Mouse (Mus musculus) ES-E14 (cell line): ENCODE results near the gene Ilf2. TPM values are rescaled to one million over a fixed set of nuclear protein-coding genes. Genes with fewer than 3 reads are reported as not detected.
A peak's percentile ranks its signal among the peaks of the same experiment; 100 is the strongest.

Experiments
- DNase-seq: peaks from one replicate; pipeline ENCODE4 v3.0.0-alpha.2; 2013; ENCODE audit warnings: low read depth, low spot score
- H3K27ac ChIP-seq: 2 replicates; pipeline ENCODE4 v1.5.1; 2012; ENCODE audit warnings: low read depth, mild to moderate bottlenecking, low read length, moderate library complexity, mixed read lengths; ENCODE audit not compliant: poor library complexity, insufficient read depth, severe bottlenecking
- H3K36me3 ChIP-seq: 2 replicates; pipeline ENCODE4 v1.6.1; 2012; ENCODE audit warnings: mild to moderate bottlenecking, low read length, moderate library complexity, mixed read lengths; ENCODE audit not compliant: control insufficient read depth, poor library complexity, insufficient read depth, severe bottlenecking
- H3K4me1 ChIP-seq, 2 experiments: fragments of 150-350 bp in 1 of 2; sonication (generic) in 1 of 2; 2 replicates each; pipeline ENCODE4 v1.6.1; 2012; ENCODE audit warnings: low read length in 2 of 2, mild to moderate bottlenecking in 1 of 2, mixed read lengths in 1 of 2; ENCODE audit not compliant: control insufficient read depth in 2 of 2, insufficient read depth in 2 of 2, poor library complexity in 1 of 2
- H3K4me3 ChIP-seq, 2 experiments: fragments of 150-350 bp in 1 of 2; sonication (generic) in 1 of 2; 2 replicates each; pipeline ENCODE4 v1.5.1; 2012; ENCODE audit warnings: low read length in 2 of 2, low read depth in 1 of 2, mild to moderate bottlenecking in 1 of 2, mixed read lengths in 1 of 2; ENCODE audit not compliant: insufficient read depth in 1 of 2, poor library complexity in 1 of 2, severe bottlenecking in 1 of 2
- H3K9ac ChIP-seq: 2 replicates; pipeline ENCODE4 v1.6.1; 2012; ENCODE audit warnings: low read depth, mild to moderate bottlenecking, low read length, mixed read lengths; ENCODE audit not compliant: poor library complexity, insufficient read depth, severe bottlenecking
- H3K9me3 ChIP-seq: fragments of 150-350 bp; sonication (generic); 2 replicates; pipeline ENCODE4 v1.6.1; 2012; ENCODE audit warnings: low read depth, mild to moderate bottlenecking, low read length; ENCODE audit not compliant: control insufficient read depth, insufficient read depth
- CHD2 ChIP-seq: IDR thresholded peaks from 2 replicates; pipeline ENCODE4 v1.6.1; 2014; ENCODE audit warnings: mild to moderate bottlenecking, low read depth, low read length, inconsistent platforms
- HCFC1 ChIP-seq: IDR thresholded peaks from 2 replicates; pipeline ENCODE4 v1.6.1; 2012; ENCODE audit warnings: low read length, inconsistent platforms, borderline replicate concordance; ENCODE audit not compliant: insufficient read depth
- MAFK ChIP-seq: IDR thresholded peaks from 2 replicates; pipeline ENCODE4 v1.6.1; 2014; ENCODE audit warnings: mild to moderate bottlenecking, low read depth, low read length, inconsistent platforms; ENCODE audit not compliant: insufficient read depth
- ZC3H11A ChIP-seq: IDR thresholded peaks from 2 replicates; pipeline ENCODE4 v1.6.1; 2012; ENCODE audit warnings: low read depth, mild to moderate bottlenecking, inconsistent platforms, low read length, borderline replicate concordance
- ZNF384 ChIP-seq: IDR thresholded peaks from 2 replicates; pipeline ENCODE4 v1.6.1; 2012; ENCODE audit warnings: low read depth, low read length, inconsistent platforms
- in situ Hi-C, 2 experiments: fragments of 600-800 bp; cut with MboI; formaldehyde crosslinking; loops; one replicate each; pipeline ENCODE4 v1.15.1; 2025; ENCODE audit warnings: low sequenced_read_pairs in 2 of 2, inconsistent platforms in 1 of 2; ENCODE audit not compliant: unreplicated experiment in 2 of 2
- total RNA-seq: library from RNA; depleted of rRNA; stranded (reverse); fragments of 300-350 nt; gene quantifications from 2 replicates; pipeline ENCODE4 v1.2.3, GENCODE M21; 2012

Ilf2 gene
- total RNA-seq, 1 experiment: 165 TPM

GRCm38 (mm10) chr3:90513796-90514590 lies 38.1 kb downstream of the Ilf2 start, which contains the start of the genes S100a1 and S100a13:
Gene S100a1, minus strand, starts transcription at chr3:90514392.
Gene S100a13, plus strand, starts transcription at chr3:90514435.
- Histone ChIP-seq H3K4me1 (peaks cover 2 to 25% of the 10 kb centered on the region in 2 experiments; a peak in 2 of 4 replicates), H3K9ac (0 out of 2 replicates have a peak within 1 kb of the TSS, but pooled peaks have one; percentile 21), H3K4me3 (peak within 1 kb of the TSS; percentile 39 to 44), H3K36me3 (no peaks in the 10 kb centered on the region; the same call in 1 of the 2 replicates), H3K9me3 (no peaks in the 10 kb centered on the region), H3K27ac (no peak within 1 kb of the TSS; the same call in 1 of the 2 replicates)
- in situ Hi-C loops: no loop called here
- no peak for DNase-seq
- TF ChIP-seq MAFK (no peak), CHD2 (no peak), ZC3H11A (no peak), HCFC1 (no peak), ZNF384 (no peak)

GRCm38 (mm10) chr3:90514691-90515090 lies 38.8 kb downstream of the Ilf2 start:
- no peak overlapping the region for H3K9ac ChIP-seq
- H3K9me3 ChIP-seq: no peaks in the 10 kb centered on the region
- no peak for DNase-seq
- H3K36me3 ChIP-seq: no peaks in the 10 kb centered on the region; the same call in 1 of the 2 replicates
- peaks cover 2 to 25% of the 10 kb centered on the region in 2 experiments; a peak in 2 of 4 replicates for H3K4me1 ChIP-seq
- no peak overlapping the region for H3K27ac ChIP-seq
- TF ChIP-seq CHD2 (no peak), HCFC1 (no peak), ZC3H11A (no peak), MAFK (no peak), ZNF384 (no peak)
- in situ Hi-C loops: no loop called here
- H3K4me3 ChIP-seq: peak overlapping the region; percentile 39 to 44

GRCm38 (mm10) chr3:90515242-90515641 lies 39.3 kb downstream of the Ilf2 start:
- Histone ChIP-seq H3K9me3 (no peaks in the 10 kb centered on the region), H3K27ac (no peak overlapping the region; the same call in 1 of the 2 replicates), H3K4me3 (peak overlapping the region; percentile 8 to 44; a peak in 1 of 4 replicates), H3K4me1 (peaks cover 0 to 25% of the 10 kb centered on the region in 2 experiments; a peak in 2 of 4 replicates), H3K9ac (no peak overlapping the region), H3K36me3 (no peaks in the 10 kb centered on the region; the same call in 1 of the 2 replicates)
- TF ChIP-seq ZNF384: no peak
- in situ Hi-C loops: no loop called here
- DNase-seq: no peak

GRCm38 (mm10) chr3:90515789-90516188 lies 39.9 kb downstream of the Ilf2 start:
- Histone ChIP-seq H3K4me1 (peaks cover 0 to 25% of the 10 kb centered on the region in 2 experiments; a peak in 2 of 4 replicates), H3K36me3 (no peaks in the 10 kb centered on the region; the same call in 1 of the 2 replicates), H3K27ac (no peak overlapping the region), H3K9me3 (no peaks in the 10 kb centered on the region), H3K9ac (no peak overlapping the region), H3K4me3 (no peak overlapping the region)
- no peak for TF ChIP-seq CHD2
- in situ Hi-C loops: no loop called here
- DNase-seq: no peak

- TF ChIP-seq CHD2: no peak
- no peak for TF ChIP-seq ZC3H11A
- TF ChIP-seq HCFC1: no peak
- no peak for TF ChIP-seq MAFK
- TF ChIP-seq ZNF384: no peak
- in situ Hi-C loops: no loop called here
- Histone ChIP-seq H3K9me3 (no peaks in the 10 kb centered on the region), H3K4me3 (no peak overlapping the region), H3K9ac (no peak overlapping the region), H3K36me3 (no peaks in the 10 kb centered on the region; the same call in 1 of the 2 replicates), H3K27ac (no peak overlapping the region), H3K4me1 (peaks cover 0 to 25% of the 10 kb centered on the region in 2 experiments; a peak in 2 of 4 replicates)
- DNase-seq: no peak
These were observed 41.8 kb downstream of the Ilf2 start for GRCm38 (mm10) chr3:90517711-90518110.
